Mouse (Mus musculus): ENCODE measurements around the gene Rarres2.

The Rarres2 gene

GRCm38 (mm10) chr6:48572572-48573061 is at the start of gene Rarres2:
Gene Rarres2, minus strand, starts transcription at chr6:48572789.
- DNase-seq (ENCODE audit: low spot score in 2 of 2): no peak

- DNase-seq (ENCODE audit: low spot score in 2 of 2): no peak
Observed at GRCm38 (mm10) chr6:48620031-48620430, 47.4 kb upstream of the Rarres2 start.

GRCm38 (mm10) chr6:48614756-48615155 is 42.2 kb upstream of the Rarres2 start:
- no peak for DNase-seq (ENCODE audit: low spot score in 2 of 2)

GRCm38 (mm10) chr6:48613464-48613863 is 40.9 kb upstream of the Rarres2 start:
- DNase-seq (ENCODE audit: low spot score in 2 of 2): no peak

GRCm38 (mm10) chr6:48610657-48611056 is 38.1 kb upstream of the Rarres2 start:
- DNase-seq (ENCODE audit: low spot score in 2 of 2): no peak

GRCm38 (mm10) chr6:48609512-48609911 is 36.9 kb upstream of the Rarres2 start:
- no peak for DNase-seq (ENCODE audit: low spot score in 2 of 2)

GRCm38 (mm10) chr6:48608124-48608523 is 35.5 kb upstream of the Rarres2 start:
- no peak for DNase-seq (ENCODE audit: low spot score in 2 of 2)

- peak in 1 of 2 experiments; percentile 33 for DNase-seq (ENCODE audit: low spot score in 2 of 2)
Observed at GRCm38 (mm10) chr6:48602080-48602741, 29.6 kb upstream of the Rarres2 start.

GRCm38 (mm10) chr6:48601271-48602079 is 28.9 kb upstream of the Rarres2 start, which contains the start of gene Zfp775:
Gene Zfp775, plus strand, starts transcription at chr6:48602063.
- peak; percentile 90 to 95 for DNase-seq (ENCODE audit: low spot score in 2 of 2)

GRCm38 (mm10) chr6:48600594-48600993 is 28.0 kb upstream of the Rarres2 start:
- DNase-seq (ENCODE audit: low spot score in 2 of 2): no peak

GRCm38 (mm10) chr6:48597233-48597625 is 24.6 kb upstream of the Rarres2 start:
- no peak for DNase-seq (ENCODE audit: low spot score in 2 of 2)

- no peak for DNase-seq (ENCODE audit: low spot score in 2 of 2)
Observed at GRCm38 (mm10) chr6:48596545-48597232, 24.1 kb upstream of the Rarres2 start.

- DNase-seq (ENCODE audit: low spot score in 2 of 2): no peak
Observed at GRCm38 (mm10) chr6:48595278-48595677, 22.7 kb upstream of the Rarres2 start.

GRCm38 (mm10) chr6:48594043-48594738 is 21.6 kb upstream of the Rarres2 start:
- peak; percentile 45 to 59 for DNase-seq (ENCODE audit: low spot score in 2 of 2)

GRCm38 (mm10) chr6:48593158-48594042 is 20.8 kb upstream of the Rarres2 start, which contains the start of the genes Repin1 and Gm44965:
Gene Repin1, plus strand, starts transcription at chr6:48593883.
Gene Gm44965, plus strand, starts transcription at chr6:48593941.
- DNase-seq (ENCODE audit: low spot score in 2 of 2): peak; percentile 87 to 88

- DNase-seq (ENCODE audit: low spot score in 2 of 2): no peak
Observed at GRCm38 (mm10) chr6:48591871-48592270, 19.3 kb upstream of the Rarres2 start.

- DNase-seq (ENCODE audit: low spot score in 2 of 2): no peak
Observed at GRCm38 (mm10) chr6:48591221-48591845, 18.7 kb upstream of the Rarres2 start.

GRCm38 (mm10) chr6:48589194-48589750 is 16.7 kb upstream of the Rarres2 start, which contains the start of gene Gm45021:
Gene Gm45021, plus strand, starts transcription at chr6:48589610.
- no peak for DNase-seq (ENCODE audit: low spot score in 2 of 2)

GRCm38 (mm10) chr6:48582037-48582436 is 9.4 kb upstream of the Rarres2 start:
- no peak for DNase-seq (ENCODE audit: low spot score in 2 of 2)

GRCm38 (mm10) chr6:48581257-48581656 is 8.7 kb upstream of the Rarres2 start:
- no peak for DNase-seq (ENCODE audit: low spot score in 2 of 2)

Measured in frontal cortex, postnatal 14 days (tissue).